Mouse (Mus musculus) kidney, adult 2 months (tissue): ENCODE results near the gene Ctsc. TPM values are rescaled to one million over a fixed set of nuclear protein-coding genes. Genes with fewer than 3 reads are reported as not detected.
A peak's percentile ranks its signal among the peaks of the same experiment; 100 is the strongest.

Experiments
- DNase-seq: peaks from one replicate; pipeline ENCODE4 v3.0.0; 2021
- H3K27ac ChIP-seq: fragments of 200-500 bp; 2 replicates; pipeline ENCODE4 v1.5.1; 2012; ENCODE audit warnings: low read depth, low read length, control low read depth, inconsistent platforms; ENCODE audit not compliant: insufficient read depth
- H3K27me3 ChIP-seq: fragments of 200-500 bp; replicated peaks from 2 replicates; pipeline ENCODE4 v1.6.1; 2012; ENCODE audit warnings: mild to moderate bottlenecking, moderate library complexity, low read length, inconsistent platforms; ENCODE audit not compliant: control insufficient read depth, insufficient read depth
- H3K36me3 ChIP-seq: fragments of 200-500 bp; 2 replicates; pipeline ENCODE4 v1.6.1; 2012; ENCODE audit warnings: mild to moderate bottlenecking, moderate library complexity, low read length, inconsistent platforms; ENCODE audit not compliant: control insufficient read depth, insufficient read depth
- H3K4me1 ChIP-seq: fragments of 200-500 bp; 2 replicates; pipeline ENCODE4 v1.6.1; 2011; ENCODE audit warnings: low read length; ENCODE audit not compliant: control insufficient read depth, insufficient read depth
- H3K4me3 ChIP-seq: fragments of 200-500 bp; 2 replicates; pipeline ENCODE4 v1.5.1; 2011; ENCODE audit warnings: mild to moderate bottlenecking, low read depth, low read length, control low read depth; ENCODE audit not compliant: insufficient read depth
- CTCF ChIP-seq: fragments of 200-500 bp; conservative IDR thresholded peaks from 2 replicates; pipeline ENCODE4 v1.5.1; 2011; ENCODE audit warnings: low read depth, mild to moderate bottlenecking, control low read depth, low read length, moderate library complexity, mixed read lengths; ENCODE audit not compliant: insufficient read depth, insufficient read length
- POLR2A ChIP-seq: fragments of 200-500 bp; IDR thresholded peaks from one replicate; pipeline ENCODE4 v1.6.1; 2011; ENCODE audit warnings: low read depth, low read length, control low read depth
- WGBS: fragments of 180-500 bp; shearing (Covaris S2); methylation state at CpG from one replicate; pipeline ENCODE4 v1.1.7; 2018; 5-methylcytosine and 5-hydroxymethylcytosine counted together
- polyA plus RNA-seq: library from polyadenylated mRNA; depleted of rRNA; stranded (reverse); fragments of >200 nt; gene quantifications from 2 replicates; pipeline ENCODE4 v1.2.3, GENCODE M21; 2012

Gene Ctsc
- polyA plus RNA-seq, 1 experiment, result 13.9 TPM

DNA sequence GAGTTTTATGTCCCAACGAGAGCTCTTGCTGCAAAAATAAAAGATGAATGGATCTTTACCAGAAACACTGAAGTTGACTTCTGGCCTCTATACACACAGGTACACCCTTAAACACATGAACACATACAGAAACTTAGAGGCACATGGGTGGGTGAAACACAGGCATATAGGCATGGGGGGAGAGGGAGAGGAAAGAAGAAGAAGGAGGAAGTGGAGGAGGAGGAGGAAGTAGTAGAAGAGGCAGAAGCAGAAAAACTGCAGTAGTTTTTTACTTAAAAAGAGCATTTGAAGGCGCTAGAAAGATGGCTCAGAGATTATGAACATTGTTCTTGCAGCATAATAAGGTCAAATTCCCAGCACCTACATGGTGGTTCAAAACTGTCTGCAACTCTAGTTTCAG, 41.0 kb downstream of the Ctsc start:
- no peaks in the 10 kb centered on the region; the same call in 1 of the 2 replicates for H3K27me3 ChIP-seq
- no peak for TF ChIP-seq POLR2A
- no peak for TF ChIP-seq CTCF
- H3K27ac ChIP-seq, result no peak overlapping the region
- WGBS, result 86% methylated on average over 2 of the region's 2 CpGs
- no peak overlapping the region for H3K4me3 ChIP-seq
- no peaks in the 10 kb centered on the region for H3K36me3 ChIP-seq
- no peak for DNase-seq
- H3K4me1 ChIP-seq, result no peaks in the 10 kb centered on the region

DNA sequence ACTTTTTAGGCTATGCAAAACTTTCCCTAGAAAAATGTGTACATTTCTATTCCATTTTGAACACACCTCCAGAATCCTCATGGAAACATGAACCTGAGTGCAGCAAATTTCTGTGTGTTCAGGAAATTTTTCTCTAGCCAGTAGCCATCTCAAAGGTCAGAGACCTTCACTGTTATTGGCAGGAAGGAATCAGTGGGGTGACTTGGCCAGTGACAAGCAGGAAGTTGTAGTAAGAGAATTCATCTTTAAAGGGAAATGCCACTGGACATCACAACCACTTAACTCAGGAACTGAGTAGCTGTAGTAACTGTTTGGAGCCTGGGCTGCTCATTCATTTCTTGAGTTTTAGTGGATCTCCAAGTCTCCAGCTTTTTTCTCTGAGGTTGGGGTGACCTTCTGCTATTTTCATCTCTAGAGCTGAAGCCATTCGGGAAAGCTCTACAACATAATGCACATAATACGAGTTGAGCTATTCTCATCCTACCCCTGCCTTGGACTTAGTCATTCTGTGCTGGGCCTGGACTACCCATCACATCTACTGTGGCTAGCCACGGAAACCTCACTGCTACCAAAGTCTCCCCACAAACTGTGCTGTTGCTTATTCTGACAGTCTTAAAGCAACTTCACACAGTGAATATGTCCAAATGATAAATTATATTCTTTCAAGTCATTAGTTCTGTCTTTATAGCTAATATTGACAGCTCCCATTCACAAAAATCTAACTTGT, 41.7 kb downstream of the Ctsc start:
- no peak overlapping the region for H3K4me3 ChIP-seq
- no peaks in the 10 kb centered on the region for H3K36me3 ChIP-seq
- no peaks in the 10 kb centered on the region; the same call in 1 of the 2 replicates for H3K27me3 ChIP-seq
- TF ChIP-seq CTCF, result no peak
- H3K4me1 ChIP-seq, result no peaks in the 10 kb centered on the region
- DNase-seq, result peak; percentile 10
- WGBS, result 80% methylated on average over 3 of the region's 3 CpGs
- H3K27ac ChIP-seq, result no peak overlapping the region

DNA sequence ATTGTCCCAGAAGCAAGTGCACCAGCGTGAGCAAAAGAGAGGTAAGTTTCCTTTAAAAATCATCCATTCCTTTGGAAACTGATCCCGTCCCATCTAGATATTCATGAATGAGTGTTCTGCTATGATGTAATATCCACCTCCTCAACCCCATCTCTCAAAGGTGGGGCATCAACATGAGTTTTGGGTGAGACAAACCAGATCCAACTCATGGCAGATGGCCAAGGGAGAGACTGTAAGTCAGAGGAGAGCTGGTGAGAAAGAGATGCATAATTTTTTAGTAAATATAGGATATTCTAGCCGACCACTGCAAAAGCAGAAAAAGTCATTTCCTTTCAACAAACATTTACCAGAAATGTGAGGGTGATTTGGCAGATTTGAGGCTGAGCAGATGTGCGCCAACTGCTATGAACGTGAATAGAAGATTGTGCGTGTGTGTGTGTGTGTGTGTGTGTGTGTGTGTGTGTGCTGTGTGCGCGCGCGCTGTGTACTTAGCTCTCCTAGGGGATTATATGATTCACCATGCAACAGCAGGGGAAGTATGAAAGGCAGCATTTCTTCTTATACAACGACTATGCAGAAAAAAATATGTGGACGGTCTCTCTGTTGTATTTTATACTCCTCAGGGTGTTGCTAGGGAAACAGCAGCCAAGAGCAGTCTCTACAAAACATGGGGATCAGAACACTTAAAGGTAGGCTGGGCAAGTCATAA, 42.9 kb downstream of the Ctsc start:
- H3K27ac ChIP-seq, result no peak overlapping the region
- 84% methylated on average over 12 of the region's 12 CpGs for WGBS
- H3K36me3 ChIP-seq, result no peaks in the 10 kb centered on the region
- TF ChIP-seq CTCF (no peak), POLR2A (no peak)
- no peaks in the 10 kb centered on the region for H3K4me1 ChIP-seq
- no peak overlapping the region for H3K4me3 ChIP-seq
- no peaks in the 10 kb centered on the region; the same call in 1 of the 2 replicates for H3K27me3 ChIP-seq
- no peak for DNase-seq

DNA sequence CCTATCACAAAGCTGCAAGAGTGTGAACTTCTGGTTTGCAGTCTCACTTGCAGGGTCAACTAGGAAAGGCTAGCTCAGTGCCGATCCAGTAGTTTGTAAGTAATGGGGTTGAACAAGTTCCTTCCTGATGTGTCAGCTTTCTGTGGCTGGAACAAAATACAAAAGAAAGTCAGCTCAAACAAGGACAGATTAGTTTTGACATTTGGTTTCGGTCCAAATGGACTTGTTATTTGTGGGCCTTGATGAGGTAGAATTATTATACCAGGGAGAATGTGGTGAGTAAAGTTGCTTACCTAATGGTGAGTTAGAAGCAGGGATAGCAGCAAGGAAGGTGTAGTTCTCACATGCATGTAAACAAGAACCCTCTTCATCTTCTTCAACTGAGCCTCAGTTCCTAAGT, 44.5 kb downstream of the Ctsc start:
- 70% methylated on average over 2 of the region's 2 CpGs for WGBS
- Histone ChIP-seq H3K36me3 (no peaks in the 10 kb centered on the region), H3K4me1 (no peaks in the 10 kb centered on the region), H3K4me3 (no peak overlapping the region), H3K27ac (no peak overlapping the region), H3K27me3 (no peaks in the 10 kb centered on the region; the same call in 1 of the 2 replicates)
- no peak for DNase-seq
- TF ChIP-seq CTCF (no peak), POLR2A (no peak)

DNA sequence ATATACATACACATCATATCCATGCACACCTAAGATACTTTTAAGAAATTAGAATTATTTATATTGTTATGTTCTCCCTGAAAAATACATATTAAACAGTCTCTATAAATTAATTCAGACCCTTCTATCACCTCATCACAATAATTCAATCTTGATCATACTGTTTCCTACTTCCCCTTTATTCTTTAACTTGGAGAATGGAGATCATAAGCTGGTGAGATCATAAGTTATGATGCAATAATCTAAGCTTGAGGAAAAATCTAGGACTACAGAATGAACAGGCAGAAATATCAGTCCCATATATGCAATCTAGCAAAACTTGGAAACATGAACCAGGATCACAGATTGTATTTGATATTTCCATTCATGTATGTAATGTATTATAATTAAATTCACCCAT, 49.6 kb downstream of the Ctsc start:
- Histone ChIP-seq H3K36me3 (no peaks in the 10 kb centered on the region), H3K4me1 (no peaks in the 10 kb centered on the region), H3K4me3 (no peak overlapping the region), H3K27ac (no peak overlapping the region), H3K27me3 (no peaks in the 10 kb centered on the region; the same call in 1 of the 2 replicates)
- no peak for DNase-seq
- TF ChIP-seq CTCF (no peak), POLR2A (no peak)

DNA sequence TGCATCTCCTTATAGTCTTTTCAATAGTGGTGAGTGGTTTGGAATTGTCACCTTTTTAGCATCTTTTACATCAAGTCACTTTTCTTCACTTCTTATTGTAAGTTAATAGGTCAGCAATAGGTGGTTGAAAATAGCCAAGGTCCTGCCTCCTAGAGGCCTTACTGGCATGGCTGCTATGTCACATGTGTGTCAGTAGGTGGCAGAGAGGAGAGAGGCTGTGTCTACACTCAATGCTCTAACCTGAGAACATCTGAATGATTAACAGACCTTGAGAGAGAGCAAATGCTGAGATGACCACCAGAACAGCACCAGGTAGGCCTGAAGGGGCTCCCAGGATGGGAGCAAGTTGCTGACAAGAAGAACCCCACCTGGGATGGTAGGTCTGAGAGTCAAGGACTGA, 65.9 kb downstream of the Ctsc start:
- Histone ChIP-seq H3K36me3 (no peaks in the 10 kb centered on the region), H3K4me1 (no peaks in the 10 kb centered on the region), H3K27ac (no peak overlapping the region), H3K4me3 (no peak overlapping the region), H3K27me3 (no peaks in the 10 kb centered on the region)
- peak; percentile 26 for DNase-seq
- TF ChIP-seq POLR2A (no peak), CTCF (peak; percentile 67)

DNA sequence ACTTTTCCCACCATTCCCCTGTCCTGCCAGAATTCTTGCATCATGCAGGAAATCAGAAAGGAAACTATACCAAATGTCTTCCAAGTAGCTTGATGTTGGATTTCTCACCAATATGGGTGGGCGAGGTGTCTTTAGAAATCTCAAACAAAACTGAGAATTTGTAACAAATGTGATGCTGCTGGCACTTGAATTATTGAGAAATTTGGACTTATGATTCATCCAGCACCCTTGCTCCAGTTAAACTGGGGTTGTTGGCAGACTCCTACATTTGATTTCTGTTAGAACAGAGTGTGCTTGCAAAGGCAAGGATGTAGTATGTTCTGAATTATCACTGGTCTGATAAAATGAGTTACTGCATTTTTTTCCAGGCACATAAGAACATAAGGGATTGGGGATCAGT, 68.2 kb downstream of the Ctsc start:
- H3K4me3 ChIP-seq, result no peak overlapping the region
- 85% methylated on average over 1 of the region's 1 CpGs for WGBS
- no peaks in the 10 kb centered on the region for H3K36me3 ChIP-seq
- TF ChIP-seq POLR2A, result no peak
- no peak for TF ChIP-seq CTCF
- no peak overlapping the region for H3K27ac ChIP-seq
- no peak for DNase-seq
- no peaks in the 10 kb centered on the region for H3K4me1 ChIP-seq
- H3K27me3 ChIP-seq, result no peaks in the 10 kb centered on the region
